ENCODE assay signal across 32 mouse cellular contexts in genomic region chr12:13519413-13519812, GRCm38 (mm10).
DNase-seq lines count a peak whose midpoint lies in the region; ATAC-seq and TF ChIP-seq lines count a peak whose summit lies in the region.
"Had no signal": no experiment of that assay in that cellular context is flagged by ENCODE, and none has a peak within 500 bp of the region (broad histone marks: within the 10 kb centered on the region; RNA-seq: fewer than 3 reads in every experiment).

No protein-coding gene starts in this region.

- H3K36me3 ChIP-seq in heart, embryonic 10.5 days: peaks cover 8% of the 10 kb centered on the region; the same call in 1 of the 2 replicates
- H3K36me3 ChIP-seq in liver, postnatal 0 days (replicated peaks; ENCODE audit: insufficient read depth, low read length): peaks cover 4% of the 10 kb centered on the region
- peaks cover 9% of the 10 kb centered on the region; the same call in 1 of the 2 replicates for H3K36me3 ChIP-seq in liver, embryonic 13.5 days
- no peaks in the 10 kb centered on the region for H3K36me3 ChIP-seq in thymus, adult 2 months (ENCODE audit: control insufficient read depth, insufficient read depth, low read length)
- H3K36me3 ChIP-seq: intestine, embryonic 15.5 days had no signal

- TF ChIP-seq EP300 in liver, postnatal 0 days (IDR thresholded peaks at IDR 0.05; ENCODE audit: low read depth): no peak

- H3K9me3 ChIP-seq in heart, embryonic 10.5 days: no peaks in the 10 kb centered on the region
- H3K9me3 ChIP-seq in liver, postnatal 0 days (ENCODE audit: low read length): no peaks in the 10 kb centered on the region
- H3K9me3 ChIP-seq in liver, embryonic 13.5 days (replicated peaks): no peaks in the 10 kb centered on the region
- H3K9me3 ChIP-seq: embryonic facial prominence, embryonic 10.5 days; embryonic facial prominence, embryonic 13.5 days; forebrain, embryonic 10.5 days; forebrain, embryonic 13.5 days; G1E; heart, embryonic 13.5 days; hindbrain, embryonic 10.5 days; hindbrain, embryonic 13.5 days; intestine, embryonic 15.5 days had no signal

- DNase-seq in heart, embryonic 10.5 days (ENCODE audit: low spot score): peak; percentile 76
- no peak for DNase-seq in heart, adult 18-20 months
- peak; percentile 50 for DNase-seq in liver
- no peak for DNase-seq in liver, postnatal 0 days
- DNase-seq in liver, embryonic 13.5 days: peak; percentile 26
- DNase-seq in thymus, adult 2 months: no peak
- no peak for DNase-seq in T-cell, adult 2 months (ENCODE audit: low spot score)
- DNase-seq: adrenal gland, adult 2 months; adrenal gland, postnatal 14 days; B cell, adult 2 months; cerebellum, adult 11-12 months; cerebellum, adult 8-10 months; cerebellum, postnatal 10 days; cerebellum, postnatal 36 days; embryo, embryonic 11 days; gastrocnemius, postnatal 10 days; gastrocnemius, postnatal 36 days; heart, postnatal 14 days had no signal

- no peak overlapping the region for H3K9ac ChIP-seq in liver, postnatal 0 days (replicated peaks)
- no peak overlapping the region for H3K9ac ChIP-seq in liver, embryonic 13.5 days
- H3K9ac ChIP-seq: embryonic facial prominence, embryonic 13.5 days; forebrain, embryonic 13.5 days; heart, embryonic 13.5 days; hindbrain, embryonic 13.5 days; intestine, embryonic 15.5 days had no signal

- TF ChIP-seq CTCF in liver, postnatal 0 days (IDR thresholded peaks at IDR 0.05; ENCODE audit: low read depth): no peak
- TF ChIP-seq CTCF in thymus, adult 2 months (IDR thresholded peaks at IDR 0.05; ENCODE audit: borderline replicate concordance, control insufficient read depth, extremely low read depth, insufficient read depth, low read length, poor library complexity): no peak

- H3K27me3 ChIP-seq in heart, embryonic 10.5 days (ENCODE audit: insufficient read depth, poor library complexity, severe bottlenecking): no peaks in the 10 kb centered on the region
- H3K27me3 ChIP-seq in liver, postnatal 0 days (ENCODE audit: insufficient read depth, low read length): no peaks in the 10 kb centered on the region
- no peaks in the 10 kb centered on the region for H3K27me3 ChIP-seq in liver, embryonic 13.5 days
- H3K27me3 ChIP-seq in thymus, adult 2 months (ENCODE audit: control insufficient read depth, insufficient read depth, low read length): no peaks in the 10 kb centered on the region
- H3K27me3 ChIP-seq: CH12.LX; embryonic facial prominence, embryonic 13.5 days; forebrain, embryonic 13.5 days; heart, embryonic 13.5 days; hindbrain, embryonic 13.5 days; intestine, embryonic 15.5 days; Patski had no signal

- no peak overlapping the region for H3K4me2 ChIP-seq in liver, postnatal 0 days (ENCODE audit: low read depth, low read length)
- no peak overlapping the region for H3K4me2 ChIP-seq in liver, embryonic 13.5 days
- H3K4me2 ChIP-seq: embryonic facial prominence, embryonic 13.5 days; forebrain, embryonic 13.5 days; heart, embryonic 13.5 days; hindbrain, embryonic 13.5 days; intestine, embryonic 15.5 days had no signal

- no peak overlapping the region for H3K27ac ChIP-seq in heart, embryonic 10.5 days
- no peak overlapping the region for H3K27ac ChIP-seq in liver, postnatal 0 days (ENCODE audit: low read depth)
- H3K27ac ChIP-seq in liver, embryonic 13.5 days: no peak overlapping the region
- H3K27ac ChIP-seq in thymus, adult 2 months (ENCODE audit: control insufficient read depth, insufficient read depth, low read length): no peak overlapping the region
- H3K27ac ChIP-seq: embryonic facial prominence, embryonic 10.5 days; embryonic facial prominence, embryonic 13.5 days; forebrain, embryonic 10.5 days; forebrain, embryonic 13.5 days; heart, embryonic 13.5 days; hindbrain, embryonic 10.5 days; hindbrain, embryonic 13.5 days; intestine, embryonic 15.5 days had no signal

- WGBS in heart, embryonic 10.5 days: 61% methylated on average over 6 of the region's 6 CpGs
- WGBS in liver, postnatal 0 days (ENCODE audit: insufficient replicate concordance): 84% methylated on average over 6 of the region's 6 CpGs
- 63% methylated on average over 6 of the region's 6 CpGs for WGBS in liver, embryonic 13.5 days (ENCODE audit: insufficient replicate concordance)
- WGBS in thymus, adult 2 months: 98% methylated on average over 6 of the region's 6 CpGs

- ATAC-seq in liver, postnatal 0 days: no peak
- peak; percentile 86 for ATAC-seq in liver, embryonic 13.5 days (ENCODE audit: low read depth)
- ATAC-seq: forebrain, embryonic 13.5 days; forebrain, embryonic 16.5 days; hindbrain, embryonic 16.5 days; intestine, embryonic 15.5 days; Patski had no signal

- no peak for TF ChIP-seq POLR2A in thymus, adult 2 months (IDR thresholded peaks at IDR 0.05; ENCODE audit: control insufficient read depth, extremely low read depth, insufficient read depth, low read length, poor library complexity)

- H3K4me3 ChIP-seq in heart, embryonic 10.5 days: no peak overlapping the region
- H3K4me3 ChIP-seq in liver, postnatal 0 days (ENCODE audit: low read depth, low read length): no peak overlapping the region
- no peak overlapping the region for H3K4me3 ChIP-seq in liver, embryonic 13.5 days (replicated peaks)
- no peak overlapping the region for H3K4me3 ChIP-seq in thymus, adult 2 months (ENCODE audit: control insufficient read depth, insufficient read depth, low read length)
- H3K4me3 ChIP-seq: embryonic facial prominence, embryonic 10.5 days; embryonic facial prominence, embryonic 13.5 days; erythroblast, embryonic 14.5 days; forebrain, embryonic 10.5 days; forebrain, embryonic 13.5 days; heart, embryonic 13.5 days; hindbrain, embryonic 10.5 days; hindbrain, embryonic 13.5 days; intestine, embryonic 15.5 days had no signal

- peaks cover 3% of the 10 kb centered on the region; the same call in 1 of the 2 replicates for H3K4me1 ChIP-seq in heart, embryonic 10.5 days
- no peaks in the 10 kb centered on the region for H3K4me1 ChIP-seq in liver, postnatal 0 days (ENCODE audit: insufficient read depth)
- H3K4me1 ChIP-seq in liver, embryonic 13.5 days (replicated peaks): peaks cover 23% of the 10 kb centered on the region
- no peaks in the 10 kb centered on the region for H3K4me1 ChIP-seq in thymus, adult 2 months (replicated peaks; ENCODE audit: control insufficient read depth, insufficient read depth, low read length)
- H3K4me1 ChIP-seq: embryonic facial prominence, embryonic 10.5 days; embryonic facial prominence, embryonic 13.5 days; forebrain, embryonic 10.5 days; forebrain, embryonic 13.5 days; heart, embryonic 13.5 days; hindbrain, embryonic 10.5 days; hindbrain, embryonic 13.5 days; intestine, embryonic 15.5 days had no signal

Comparison
In these comparisons a context has a peak if more than half of its experiments do, and no peak if none do; other contexts are left out.
1. DNase-seq: peak in heart, embryonic 10.5 days (single experiment), liver (single experiment) and liver, embryonic 13.5 days (single experiment); none in heart, adult 18-20 months (0 of 2), liver, postnatal 0 days (single experiment), thymus, adult 2 months (single experiment) and T-cell, adult 2 months (single experiment).